Mouse (Mus musculus) embryo, embryonic 10 days (tissue): ENCODE measurements around the gene Adcy2.

Experiments
- DNase-seq: peaks from one replicate; pipeline ENCODE4 v3.0.0-alpha.2; 2015; ENCODE audit warnings: low spot score

Adcy2 gene

GRCm38 (mm10) chr13:68998918-68999801 lies at the start of gene Adcy2:
TSS of gene Adcy2 (minus strand) at chr13:68999541.
- DNase-seq = peak; percentile 68

- no peak for DNase-seq
These were observed 37.8 kb upstream of the Adcy2 start for GRCm38 (mm10) chr13:69036991-69037597.

GRCm38 (mm10) chr13:69034621-69035020 lies 35.3 kb upstream of the Adcy2 start:
- no peak for DNase-seq

- no peak for DNase-seq
These were observed 34.2 kb upstream of the Adcy2 start for GRCm38 (mm10) chr13:69033532-69033931.

- DNase-seq = no peak
These were observed 29.9 kb upstream of the Adcy2 start for GRCm38 (mm10) chr13:69029078-69029757.

- DNase-seq = no peak
These were observed 25.6 kb upstream of the Adcy2 start for GRCm38 (mm10) chr13:69024964-69025363.

- DNase-seq = no peak
These were observed 23.9 kb upstream of the Adcy2 start for GRCm38 (mm10) chr13:69023239-69023638.

- DNase-seq = no peak
These were observed 21.2 kb upstream of the Adcy2 start for GRCm38 (mm10) chr13:69020574-69020973.

- no peak for DNase-seq
These were observed 7.6 kb upstream of the Adcy2 start for GRCm38 (mm10) chr13:69006915-69007314.

- DNase-seq = no peak
These were observed 6.8 kb upstream of the Adcy2 start for GRCm38 (mm10) chr13:69006091-69006490.

- no peak for DNase-seq
These were observed 5.1 kb upstream of the Adcy2 start for GRCm38 (mm10) chr13:69004406-69004805.

GRCm38 (mm10) chr13:69002631-69003030 lies 3.3 kb upstream of the Adcy2 start:
- no peak for DNase-seq

- DNase-seq = peak; percentile 85
These were observed 2.8 kb upstream of the Adcy2 start for GRCm38 (mm10) chr13:69002173-69002572.

GRCm38 (mm10) chr13:68999826-69000225 lies 485 bp upstream of the Adcy2 start:
- no peak for DNase-seq

- peak; percentile 36 for DNase-seq
These were observed 803 bp downstream of the Adcy2 start for GRCm38 (mm10) chr13:68998558-68998917.

GRCm38 (mm10) chr13:68997821-68998551 lies 1.4 kb downstream of the Adcy2 start:
- peak; percentile 49 for DNase-seq

GRCm38 (mm10) chr13:68997386-68997785 lies 2.0 kb downstream of the Adcy2 start:
- no peak for DNase-seq

- no peak for DNase-seq
These were observed 2.7 kb downstream of the Adcy2 start for GRCm38 (mm10) chr13:68996661-68997060.

- no peak for DNase-seq
These were observed 13.6 kb downstream of the Adcy2 start for GRCm38 (mm10) chr13:68985789-68986188.

GRCm38 (mm10) chr13:68984000-68984399 lies 15.3 kb downstream of the Adcy2 start:
- no peak for DNase-seq

GRCm38 (mm10) chr13:68981048-68981447 lies 18.3 kb downstream of the Adcy2 start:
- no peak for DNase-seq

- DNase-seq = no peak
These were observed 26.2 kb downstream of the Adcy2 start for GRCm38 (mm10) chr13:68973143-68973542.
